Mouse (Mus musculus) liver, embryonic 13.5 days (tissue): ENCODE measurements at regions not wholly inside any gene's neighbourhood (a gene's known extent, or its start where the extent isn't known, plus 50 kb on each side); places are given as distances from the start of the nearest gene placed in this dataset.

ENCODE experiments used
- ATAC-seq: fragments of 200-750 bp; cut with Nextera tagmentation; 2 replicates; pipeline ENCODE4 v1.8.0; 2017; ENCODE audit warnings: low read depth, mild to moderate bottlenecking, moderate number of reproducible peaks, moderate library complexity
- DNase-seq: peaks from one replicate; pipeline ENCODE4 v3.0.0; 2022
- H3K27ac ChIP-seq: fragments of 300-500 bp; sonication (generic); 2 replicates; pipeline ENCODE4 v1.5.1; 2015; ENCODE audit warnings: moderate library complexity, mild to moderate bottlenecking, inconsistent platforms
- H3K27me3 ChIP-seq: fragments of 300-500 bp; sonication (generic); 2 replicates; pipeline ENCODE4 v1.6.1; 2015; ENCODE audit warnings: mild to moderate bottlenecking, inconsistent platforms
- H3K36me3 ChIP-seq: fragments of 300-500 bp; sonication (generic); 2 replicates; pipeline ENCODE4 v1.6.1; 2015; ENCODE audit warnings: mild to moderate bottlenecking, inconsistent platforms
- H3K4me1 ChIP-seq: fragments of 300-500 bp; sonication (generic); replicated peaks from 2 replicates; pipeline ENCODE4 v1.6.1; 2015; ENCODE audit warnings: inconsistent platforms
- H3K4me2 ChIP-seq: fragments of 300-500 bp; sonication (generic); 2 replicates; pipeline ENCODE4 v1.6.1; 2015; ENCODE audit warnings: inconsistent platforms, mild to moderate bottlenecking, moderate library complexity
- H3K4me3 ChIP-seq: fragments of 300-500 bp; sonication (generic); replicated peaks from 2 replicates; pipeline ENCODE4 v1.5.1; 2015; ENCODE audit warnings: mild to moderate bottlenecking, inconsistent platforms
- H3K9ac ChIP-seq: fragments of 300-500 bp; sonication (generic); 2 replicates; pipeline ENCODE4 v1.6.1; 2015; ENCODE audit warnings: mild to moderate bottlenecking, inconsistent platforms
- H3K9me3 ChIP-seq: fragments of 300-500 bp; sonication (generic); replicated peaks from 2 replicates; pipeline ENCODE4 v1.6.1; 2016; ENCODE audit warnings: inconsistent platforms
- WGBS: fragments of 180-500 bp; shearing (Covaris S2); methylation state at CpG from one replicate; pipeline ENCODE4 v1.1.7; 2015; ENCODE audit not compliant: insufficient replicate concordance; 5-methylcytosine and 5-hydroxymethylcytosine counted together

GRCm38 (mm10) chr3:52728426-52728825 is 288.6 kb downstream of the Cog6 start:
- Histone ChIP-seq H3K27me3 (no peaks in the 10 kb centered on the region), H3K4me2 (no peak overlapping the region), H3K9ac (no peak overlapping the region), H3K27ac (no peak overlapping the region), H3K9me3 (no peaks in the 10 kb centered on the region), H3K4me1 (no peaks in the 10 kb centered on the region), H3K36me3 (no peaks in the 10 kb centered on the region), H3K4me3 (no peak overlapping the region)
- no peak for ATAC-seq
- 77% methylated on average over 5 of the region's 5 CpGs for WGBS
- no peak for DNase-seq

DNA sequence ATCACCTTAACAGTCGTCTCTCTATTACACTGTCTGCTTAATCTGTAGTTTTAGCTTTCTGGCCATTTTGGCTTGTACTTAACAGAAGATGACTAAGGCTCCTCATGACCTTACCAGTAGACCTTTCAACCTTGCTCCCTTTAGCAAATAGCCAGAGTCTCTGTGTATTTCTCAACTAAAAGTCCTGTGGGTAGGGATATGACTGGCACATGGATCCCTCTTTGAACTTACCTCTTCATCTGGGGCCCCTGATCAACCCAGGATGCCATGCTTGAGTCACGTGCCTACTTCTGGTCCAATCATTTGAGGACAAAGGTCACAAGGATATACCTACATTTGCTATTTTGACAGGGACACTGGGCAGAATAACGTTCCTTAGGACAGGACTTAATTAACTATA is 292.7 kb downstream of the Cog6 start:
- 63% methylated on average over 3 of the region's 3 CpGs for WGBS
- no peak for DNase-seq
- H3K36me3 ChIP-seq, result no peaks in the 10 kb centered on the region
- H3K27ac ChIP-seq, result no peak overlapping the region
- no peaks in the 10 kb centered on the region for H3K4me1 ChIP-seq
- H3K9me3 ChIP-seq, result no peaks in the 10 kb centered on the region
- no peak overlapping the region for H3K4me3 ChIP-seq
- ATAC-seq, result no peak
- no peaks in the 10 kb centered on the region for H3K27me3 ChIP-seq
- no peak overlapping the region for H3K4me2 ChIP-seq
- H3K9ac ChIP-seq, result no peak overlapping the region

DNA sequence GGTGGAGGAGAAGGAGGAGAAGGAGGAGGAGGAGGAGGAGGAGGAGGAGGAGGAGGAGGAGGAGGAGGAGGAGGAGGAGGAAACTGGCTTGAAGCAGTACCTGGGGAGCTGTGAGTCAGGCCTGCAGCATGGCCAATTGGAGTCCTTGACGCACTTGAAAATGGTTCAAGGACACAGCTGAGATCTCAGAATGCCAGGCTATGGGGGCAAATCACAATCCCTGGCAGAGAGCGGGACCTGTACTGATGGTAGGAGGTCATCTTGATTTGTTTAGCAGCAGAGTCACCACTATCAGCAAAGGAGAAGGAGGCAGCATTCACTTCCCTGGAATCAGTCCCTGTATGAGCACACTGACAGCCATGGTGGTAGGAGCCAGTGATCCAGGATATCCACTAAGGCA is 294.1 kb downstream of the Cog6 start:
- DNase-seq (no peak), ATAC-seq (no peak)
- Histone ChIP-seq H3K4me3 (no peak overlapping the region), H3K4me2 (no peak overlapping the region), H3K9ac (no peak overlapping the region), H3K9me3 (no peaks in the 10 kb centered on the region), H3K27ac (no peak overlapping the region), H3K36me3 (no peaks in the 10 kb centered on the region), H3K4me1 (no peaks in the 10 kb centered on the region), H3K27me3 (no peaks in the 10 kb centered on the region)
- WGBS, result 76% methylated on average over 2 of the region's 2 CpGs

DNA sequence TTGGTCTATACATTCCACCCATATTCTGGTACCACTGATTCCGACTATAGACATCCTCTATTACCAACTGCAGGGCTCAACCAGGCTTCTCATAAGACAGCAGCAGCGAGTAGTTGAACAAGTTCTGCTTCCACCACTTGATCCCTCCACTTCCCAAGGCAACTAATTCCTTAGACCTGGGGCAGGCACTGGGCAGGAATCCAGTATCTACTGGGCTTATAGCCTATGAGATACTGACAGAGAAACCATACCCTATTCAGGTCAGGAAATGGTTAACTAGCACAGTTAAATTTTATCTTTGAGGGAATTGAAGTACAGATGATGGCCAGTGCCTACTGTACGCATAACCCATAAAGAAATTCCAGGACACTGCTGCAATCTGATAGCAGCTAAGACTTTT is 297.9 kb downstream of the Cog6 start:
- no peaks in the 10 kb centered on the region for H3K4me1 ChIP-seq
- H3K9me3 ChIP-seq, result no peaks in the 10 kb centered on the region
- ATAC-seq, result no peak
- no peak overlapping the region for H3K4me3 ChIP-seq
- H3K27me3 ChIP-seq, result no peaks in the 10 kb centered on the region
- no peak overlapping the region for H3K27ac ChIP-seq
- no peak overlapping the region for H3K9ac ChIP-seq
- no peaks in the 10 kb centered on the region for H3K36me3 ChIP-seq
- WGBS, result 55% methylated on average over 3 of the region's 3 CpGs
- H3K4me2 ChIP-seq, result no peak overlapping the region
- DNase-seq, result no peak

DNA sequence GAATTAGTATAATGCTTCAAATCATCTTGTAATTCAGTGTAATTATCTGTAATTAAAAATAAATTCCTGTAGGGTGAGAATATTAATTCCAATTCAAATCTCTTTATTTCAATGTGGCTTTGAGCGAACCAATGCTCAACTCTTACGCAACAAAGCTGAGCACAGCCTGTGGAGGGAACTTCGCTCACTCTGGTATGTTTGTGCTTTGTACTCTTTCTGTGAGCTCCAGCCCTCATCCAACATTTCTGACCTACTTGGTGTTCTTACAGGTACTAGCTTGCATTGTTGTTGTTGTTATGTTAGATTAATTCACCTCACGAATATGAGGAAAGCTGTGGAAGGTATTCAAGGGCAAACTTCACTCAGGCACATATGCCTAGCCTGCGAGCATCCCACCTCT is 299.7 kb downstream of the Cog6 start:
- 65% methylated on average over 5 of the region's 5 CpGs for WGBS
- Histone ChIP-seq H3K9me3 (no peaks in the 10 kb centered on the region), H3K36me3 (no peaks in the 10 kb centered on the region), H3K4me3 (no peak overlapping the region), H3K4me2 (no peak overlapping the region), H3K9ac (no peak overlapping the region), H3K27me3 (no peaks in the 10 kb centered on the region), H3K4me1 (no peaks in the 10 kb centered on the region), H3K27ac (no peak overlapping the region)
- DNase-seq, result no peak
- no peak for ATAC-seq

GRCm38 (mm10) chr3:52712151-52712550 is 304.9 kb downstream of the Cog6 start:
- DNase-seq, result no peak
- Histone ChIP-seq H3K27ac (no peak overlapping the region), H3K4me2 (no peak overlapping the region), H3K4me1 (no peaks in the 10 kb centered on the region), H3K27me3 (no peaks in the 10 kb centered on the region), H3K36me3 (no peaks in the 10 kb centered on the region), H3K9me3 (no peaks in the 10 kb centered on the region), H3K4me3 (no peak overlapping the region), H3K9ac (no peak overlapping the region)
- no peak for ATAC-seq
- 69% methylated on average over 5 of the region's 5 CpGs for WGBS

DNA sequence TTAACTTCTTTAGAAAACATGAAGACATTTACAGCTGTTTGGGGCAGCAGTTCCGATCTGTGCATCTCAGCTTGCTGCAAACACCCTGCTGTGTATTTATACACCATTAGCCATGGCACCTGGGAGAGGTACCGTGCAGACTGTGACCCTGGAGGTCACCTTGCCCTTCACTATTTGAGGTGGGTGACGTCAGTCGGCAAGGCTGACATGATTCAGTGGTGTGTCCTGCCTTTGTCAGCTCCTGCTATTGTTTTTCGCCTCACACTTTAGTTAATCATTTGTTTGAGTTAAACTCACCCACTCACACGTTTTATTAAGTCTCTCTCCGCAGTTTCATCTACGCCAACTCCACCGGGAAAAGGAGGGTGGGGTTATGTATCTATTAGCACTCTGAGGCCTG is 305.9 kb downstream of the Cog6 start:
- Histone ChIP-seq H3K4me1 (no peaks in the 10 kb centered on the region), H3K9me3 (no peaks in the 10 kb centered on the region), H3K36me3 (no peaks in the 10 kb centered on the region), H3K27ac (no peak overlapping the region), H3K4me3 (no peak overlapping the region), H3K27me3 (no peaks in the 10 kb centered on the region), H3K9ac (no peak overlapping the region), H3K4me2 (no peak overlapping the region)
- no peak for DNase-seq
- 68% methylated on average over 9 of the region's 9 CpGs for WGBS
- ATAC-seq, result no peak

- WGBS, result 57% methylated on average over 3 of the region's 3 CpGs
- no peaks in the 10 kb centered on the region for H3K36me3 ChIP-seq
- no peaks in the 10 kb centered on the region for H3K9me3 ChIP-seq
- no peak overlapping the region for H3K27ac ChIP-seq
- no peak overlapping the region for H3K4me3 ChIP-seq
- DNase-seq (no peak), ATAC-seq (no peak)
- no peak overlapping the region for H3K4me2 ChIP-seq
- no peaks in the 10 kb centered on the region for H3K4me1 ChIP-seq
- H3K27me3 ChIP-seq, result no peaks in the 10 kb centered on the region
- no peak overlapping the region for H3K9ac ChIP-seq
These were observed 308.3 kb downstream of the Cog6 start for GRCm38 (mm10) chr3:52708746-52709145.

GRCm38 (mm10) chr3:52708301-52708700 is 308.7 kb downstream of the Cog6 start:
- Histone ChIP-seq H3K9me3 (no peaks in the 10 kb centered on the region), H3K36me3 (no peaks in the 10 kb centered on the region), H3K4me1 (no peaks in the 10 kb centered on the region), H3K9ac (no peak overlapping the region), H3K4me2 (no peak overlapping the region), H3K4me3 (no peak overlapping the region), H3K27ac (no peak overlapping the region), H3K27me3 (no peaks in the 10 kb centered on the region)
- ATAC-seq, result no peak
- WGBS, result 45% methylated on average over 1 of the region's 1 CpGs
- no peak for DNase-seq

- Histone ChIP-seq H3K27me3 (no peaks in the 10 kb centered on the region), H3K4me1 (no peaks in the 10 kb centered on the region), H3K9ac (no peak overlapping the region), H3K9me3 (no peaks in the 10 kb centered on the region), H3K4me3 (no peak overlapping the region), H3K27ac (no peak overlapping the region), H3K4me2 (no peak overlapping the region), H3K36me3 (no peaks in the 10 kb centered on the region)
- ATAC-seq (no peak), DNase-seq (no peak)
- 74% methylated on average over 2 of the region's 2 CpGs for WGBS
These were observed 310.4 kb downstream of the Cog6 start for GRCm38 (mm10) chr3:52706626-52707025.

DNA sequence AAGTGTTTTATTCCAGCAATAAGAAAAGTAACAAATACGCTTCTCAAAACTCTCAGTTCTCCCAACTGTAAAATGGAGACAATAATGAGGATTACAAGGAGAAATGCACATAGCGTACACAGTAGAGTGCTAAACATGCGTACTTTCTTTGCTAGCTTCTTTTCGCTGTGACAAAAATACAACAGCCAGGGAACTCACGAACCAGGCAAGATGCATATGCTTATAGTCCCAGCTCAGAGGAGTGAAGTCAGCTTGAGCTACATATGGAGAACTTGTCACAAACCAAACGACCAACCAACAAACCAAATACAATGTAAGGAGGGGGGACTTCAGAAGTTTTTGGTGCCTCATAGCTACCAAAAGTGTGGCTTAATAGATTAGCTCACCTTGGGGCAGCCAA is 313.3 kb downstream of the Cog6 start:
- no peaks in the 10 kb centered on the region for H3K9me3 ChIP-seq
- no peaks in the 10 kb centered on the region for H3K4me1 ChIP-seq
- DNase-seq (no peak), ATAC-seq (no peak)
- WGBS, result 71% methylated on average over 6 of the region's 6 CpGs
- H3K27ac ChIP-seq, result no peak overlapping the region
- no peak overlapping the region for H3K9ac ChIP-seq
- H3K36me3 ChIP-seq, result no peaks in the 10 kb centered on the region
- H3K27me3 ChIP-seq, result no peaks in the 10 kb centered on the region
- no peak overlapping the region for H3K4me2 ChIP-seq
- H3K4me3 ChIP-seq, result no peak overlapping the region

- DNase-seq, result no peak
These were observed 314.1 kb downstream of the Cog6 start for GRCm38 (mm10) chr3:52702962-52703361.

DNA sequence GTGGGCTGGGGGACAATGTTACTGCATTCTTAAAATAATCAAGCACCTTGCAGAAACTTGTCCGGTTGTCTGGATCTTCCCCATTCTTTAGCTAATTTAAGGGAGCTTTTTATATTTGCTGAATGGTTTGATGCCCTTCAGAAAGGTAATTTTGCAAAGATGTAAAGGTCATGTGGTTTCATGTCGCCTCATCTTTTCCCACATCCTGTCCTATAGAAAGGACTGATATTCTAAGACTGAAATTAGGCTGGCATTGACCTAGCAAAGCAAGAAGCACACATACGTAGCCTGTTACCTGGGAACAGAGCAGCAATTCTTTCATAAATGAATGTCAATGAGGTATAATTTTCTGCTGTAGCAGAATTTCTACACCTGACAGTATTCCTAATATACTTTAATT is 315.4 kb downstream of the Cog6 start:
- WGBS, result 61% methylated on average over 3 of the region's 3 CpGs
- no peak for ATAC-seq
- H3K4me1 ChIP-seq, result no peaks in the 10 kb centered on the region

More at GRCm38 (mm10) chr3:52702962-52703361, 314.1 kb downstream of the Cog6 start:
- H3K36me3 ChIP-seq, result no peaks in the 10 kb centered on the region
- no peaks in the 10 kb centered on the region for H3K9me3 ChIP-seq
- ATAC-seq, result no peak
- no peak overlapping the region for H3K27ac ChIP-seq
- H3K4me1 ChIP-seq, result no peaks in the 10 kb centered on the region
- WGBS, result 52% methylated on average over 4 of the region's 4 CpGs
- H3K27me3 ChIP-seq, result no peaks in the 10 kb centered on the region
- no peak overlapping the region for H3K9ac ChIP-seq
- H3K4me3 ChIP-seq, result no peak overlapping the region
- H3K4me2 ChIP-seq, result no peak overlapping the region

More for the DNA sequence above, 315.4 kb downstream of the Cog6 start:
- no peak for DNase-seq
- H3K4me2 ChIP-seq, result no peak overlapping the region
- no peaks in the 10 kb centered on the region for H3K36me3 ChIP-seq
- H3K27ac ChIP-seq, result no peak overlapping the region
- no peak overlapping the region for H3K9ac ChIP-seq
- H3K27me3 ChIP-seq, result no peaks in the 10 kb centered on the region
- no peaks in the 10 kb centered on the region for H3K9me3 ChIP-seq
- no peak overlapping the region for H3K4me3 ChIP-seq
